Mouse (Mus musculus) stomach, embryonic 16.5 days (tissue): ENCODE results near the gene Cdan1. TPM values are rescaled to one million over a fixed set of nuclear protein-coding genes. Genes with fewer than 3 reads are reported as not detected.

Experiments used
- ATAC-seq: fragments of 200-750 bp; cut with Nextera tagmentation; 2 replicates; pipeline ENCODE4 v1.8.0; 2017; ENCODE audit warnings: moderate number of reproducible peaks, moderate TSS enrichment; ENCODE audit not compliant: insufficient read depth, low FRiP score
- H3K27ac ChIP-seq: fragments of 300-500 bp; sonication (generic); 2 replicates; pipeline ENCODE4 v1.5.1; 2014; ENCODE audit warnings: low read length
- H3K27me3 ChIP-seq: fragments of 300-500 bp; sonication (generic); 2 replicates; pipeline ENCODE4 v1.6.1; 2014; ENCODE audit warnings: low read length, control low read depth, mixed read lengths; ENCODE audit not compliant: control insufficient read depth, insufficient read depth
- H3K36me3 ChIP-seq: fragments of 300-500 bp; sonication (generic); 2 replicates; pipeline ENCODE4 v1.6.1; 2014; ENCODE audit warnings: low read length; ENCODE audit not compliant: control insufficient read depth, insufficient read depth
- H3K4me1 ChIP-seq: fragments of 300-500 bp; sonication (generic); 2 replicates; pipeline ENCODE4 v1.6.1; 2014; ENCODE audit warnings: low read length, control low read depth, mixed read lengths; ENCODE audit not compliant: control insufficient read depth, insufficient read depth
- H3K4me2 ChIP-seq: fragments of 300-500 bp; sonication (generic); 2 replicates; pipeline ENCODE4 v1.6.1; 2014; ENCODE audit warnings: low read depth, low read length, mixed read lengths
- H3K4me3 ChIP-seq: fragments of 300-500 bp; sonication (generic); replicated peaks from 2 replicates; pipeline ENCODE4 v1.5.1; 2014; ENCODE audit warnings: mild to moderate bottlenecking, low read length
- H3K9ac ChIP-seq: fragments of 300-500 bp; sonication (generic); 2 replicates; pipeline ENCODE4 v1.6.1; 2014; ENCODE audit warnings: low read length
- H3K9me3 ChIP-seq: fragments of 300-500 bp; sonication (generic); replicated peaks from 2 replicates; pipeline ENCODE4 v1.6.1; 2016; ENCODE audit warnings: low read length, control low read depth; ENCODE audit not compliant: control insufficient read depth
- WGBS: fragments of 180-500 bp; shearing (Covaris S2); extraction: QIAGEN DNeasy Blood & Tissue Kit; methylation state at CpG from one replicate; pipeline ENCODE4 v1.1.7; 2014; 5-methylcytosine and 5-hydroxymethylcytosine counted together
- polyA plus RNA-seq: library from polyadenylated mRNA; unstranded; fragments of >200 nt; fragmentation: Nextera tagmentation; extraction: Ambion mirVana; gene quantifications from 2 replicates; pipeline ENCODE4 v1.2.1, GENCODE M21; 2015

Gene Cdan1
- polyA plus RNA-seq, 1 experiment from 2014 or later: 5.2 TPM

DNA sequence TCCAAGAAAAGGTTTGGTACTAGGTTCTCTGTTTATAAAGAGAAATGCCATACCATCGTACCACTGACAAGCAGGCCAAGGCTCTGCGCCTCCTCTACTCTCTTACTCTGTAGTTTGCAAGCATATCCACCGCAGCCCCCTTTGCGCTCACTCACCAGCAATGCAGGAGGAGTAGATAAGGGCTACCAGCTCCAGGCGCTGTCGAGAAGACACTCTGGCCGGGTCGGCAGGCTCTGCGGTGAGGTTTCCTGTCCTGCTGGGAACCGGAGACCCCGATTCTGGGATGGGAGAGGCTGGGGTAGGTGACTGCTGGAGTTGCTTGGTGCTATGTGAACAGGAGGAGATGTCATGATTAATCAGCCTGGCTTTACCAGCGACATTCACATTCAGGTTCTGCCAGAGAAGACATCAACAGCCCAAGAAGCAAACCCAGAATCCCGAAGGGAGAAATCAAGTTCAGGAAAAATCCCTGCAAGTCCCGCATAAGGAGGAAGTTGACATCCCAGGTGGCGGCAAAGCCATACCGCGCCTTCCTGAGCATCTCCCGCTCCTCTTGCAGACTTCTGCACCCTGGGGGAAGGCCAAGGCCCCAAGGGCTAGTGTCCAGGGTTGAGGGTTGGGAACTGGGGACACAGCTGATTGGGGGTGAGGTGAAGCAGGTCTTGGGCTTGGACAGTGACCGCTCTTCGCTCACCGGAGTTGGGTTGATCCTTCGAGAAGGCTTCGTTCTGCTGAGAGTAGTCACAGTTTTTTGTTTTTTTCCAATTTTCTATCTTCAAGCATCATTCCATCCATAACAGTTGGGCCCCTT is 119.9 kb downstream of the Cdan1 start:
- Histone ChIP-seq H3K4me2 (peak overlapping the region; percentile 94), H3K9me3 (no peaks in the 10 kb centered on the region), H3K27ac (peak overlapping the region; percentile 95; the same call in 1 of the 2 replicates), H3K27me3 (no peaks in the 10 kb centered on the region), H3K36me3 (peaks cover 15% of the 10 kb centered on the region; the same call in 1 of the 2 replicates), H3K9ac (peak overlapping the region; percentile 94), H3K4me1 (peaks cover 19% of the 10 kb centered on the region), H3K4me3 (peak overlapping the region; percentile 94)
- ATAC-seq: no peak
- WGBS: 4% methylated on average over 23 of the region's 23 CpGs

DNA sequence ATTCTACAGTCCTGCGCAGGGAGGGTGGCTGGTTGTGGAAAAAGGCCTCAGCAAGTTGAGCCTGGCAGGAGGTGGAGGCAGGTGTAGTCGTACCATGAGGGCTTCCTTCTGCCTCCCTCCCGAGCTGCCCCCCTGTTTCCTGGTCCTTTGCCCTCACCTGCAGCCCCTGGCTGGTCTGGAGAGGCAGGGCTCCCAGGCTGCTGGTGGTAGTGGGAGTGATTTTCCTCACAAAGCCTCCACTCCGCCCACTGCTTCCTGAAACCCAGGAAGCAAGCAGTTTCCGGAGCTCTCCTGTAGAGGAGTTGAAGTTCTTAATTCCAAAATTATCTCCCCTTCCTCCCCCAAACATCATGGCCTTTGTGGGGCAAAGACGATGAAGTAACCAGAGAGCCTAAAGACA is 125.8 kb downstream of the Cdan1 start:
- no peak for ATAC-seq
- H3K27me3 ChIP-seq: no peaks in the 10 kb centered on the region
- H3K4me2 ChIP-seq: no peak overlapping the region
- H3K9me3 ChIP-seq: no peaks in the 10 kb centered on the region
- H3K4me3 ChIP-seq: no peak overlapping the region
- peaks cover 42% of the 10 kb centered on the region for H3K36me3 ChIP-seq
- no peak overlapping the region for H3K27ac ChIP-seq
- H3K9ac ChIP-seq: no peak overlapping the region
- peaks cover 5% of the 10 kb centered on the region; the same call in 1 of the 2 replicates for H3K4me1 ChIP-seq
- 80% methylated on average over 6 of the region's 6 CpGs for WGBS

DNA sequence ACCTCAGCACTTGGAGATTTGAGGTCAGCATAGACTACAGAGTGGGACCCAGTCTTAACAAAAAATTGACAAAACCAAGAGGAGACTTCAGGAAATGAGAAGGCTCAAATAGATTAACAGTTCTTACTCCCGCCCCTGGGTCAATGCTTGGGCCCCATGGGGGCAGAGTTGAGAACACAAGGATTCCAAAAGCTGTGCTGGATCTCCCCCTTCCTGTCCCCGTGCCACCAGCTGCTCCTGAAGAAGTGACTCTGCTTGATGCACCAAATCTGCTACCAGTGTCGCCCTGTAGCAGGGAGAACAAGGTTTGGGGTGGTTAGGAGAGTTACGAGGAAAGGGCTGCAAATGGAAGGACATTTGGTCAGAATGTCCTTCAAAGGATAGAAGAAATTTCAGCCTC is 126.3 kb downstream of the Cdan1 start:
- WGBS: 78% methylated on average over 4 of the region's 4 CpGs
- no peak overlapping the region for H3K9ac ChIP-seq
- H3K27me3 ChIP-seq: no peaks in the 10 kb centered on the region
- H3K9me3 ChIP-seq: no peaks in the 10 kb centered on the region
- H3K4me2 ChIP-seq: no peak overlapping the region
- H3K4me1 ChIP-seq: no peaks in the 10 kb centered on the region
- H3K4me3 ChIP-seq: no peak overlapping the region
- H3K27ac ChIP-seq: no peak overlapping the region
- no peak for ATAC-seq
- peaks cover 42% of the 10 kb centered on the region for H3K36me3 ChIP-seq

DNA sequence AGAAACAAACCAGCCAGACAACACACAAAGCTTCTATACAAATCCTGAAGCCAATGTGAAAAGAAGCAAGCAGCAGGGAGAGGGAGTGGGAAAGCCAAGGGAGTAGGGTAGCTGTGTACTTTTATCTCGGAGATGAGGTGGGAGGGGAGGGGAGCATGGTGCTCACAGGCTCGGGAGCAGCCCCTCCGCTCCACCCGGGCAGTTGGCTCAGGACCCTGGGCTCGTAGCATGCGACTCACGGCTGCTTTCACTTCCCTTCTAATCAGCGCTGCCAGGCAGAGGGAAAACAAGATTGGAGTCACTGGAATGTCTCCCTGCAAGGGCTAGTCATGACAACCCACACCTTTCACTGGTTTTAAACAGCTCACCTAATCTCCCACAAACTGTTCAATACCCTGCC is 127.4 kb downstream of the Cdan1 start:
- Histone ChIP-seq H3K27me3 (no peaks in the 10 kb centered on the region), H3K36me3 (peaks cover 47% of the 10 kb centered on the region), H3K4me3 (no peak overlapping the region), H3K4me1 (no peaks in the 10 kb centered on the region), H3K4me2 (no peak overlapping the region), H3K27ac (no peak overlapping the region), H3K9me3 (no peaks in the 10 kb centered on the region), H3K9ac (no peak overlapping the region)
- 73% methylated on average over 8 of the region's 8 CpGs for WGBS
- no peak for ATAC-seq

DNA sequence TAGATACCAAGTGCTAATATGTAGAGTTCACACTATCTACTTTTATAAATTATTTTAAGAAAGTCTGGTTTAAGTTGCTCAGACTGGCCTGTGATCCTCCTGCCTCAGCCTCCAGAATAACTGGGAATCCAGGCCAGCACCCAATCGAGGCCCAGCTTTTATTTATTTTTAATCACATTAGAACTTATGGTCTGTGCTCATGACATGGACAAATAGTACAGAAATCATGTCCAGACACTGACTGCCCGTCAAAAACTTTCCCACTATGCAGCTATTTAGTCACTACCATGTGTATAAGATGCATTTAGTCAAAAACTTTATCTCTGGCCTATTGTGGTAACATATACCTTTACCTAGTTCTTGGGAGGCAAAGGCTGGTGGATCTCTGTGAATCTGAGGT is 128.0 kb downstream of the Cdan1 start:
- 92% methylated on average over 2 of the region's 2 CpGs for WGBS
- Histone ChIP-seq H3K4me3 (no peak overlapping the region), H3K27me3 (no peaks in the 10 kb centered on the region), H3K9ac (no peak overlapping the region), H3K27ac (no peak overlapping the region), H3K36me3 (peaks cover 43% of the 10 kb centered on the region), H3K4me1 (no peaks in the 10 kb centered on the region), H3K9me3 (no peaks in the 10 kb centered on the region), H3K4me2 (no peak overlapping the region)
- no peak for ATAC-seq

DNA sequence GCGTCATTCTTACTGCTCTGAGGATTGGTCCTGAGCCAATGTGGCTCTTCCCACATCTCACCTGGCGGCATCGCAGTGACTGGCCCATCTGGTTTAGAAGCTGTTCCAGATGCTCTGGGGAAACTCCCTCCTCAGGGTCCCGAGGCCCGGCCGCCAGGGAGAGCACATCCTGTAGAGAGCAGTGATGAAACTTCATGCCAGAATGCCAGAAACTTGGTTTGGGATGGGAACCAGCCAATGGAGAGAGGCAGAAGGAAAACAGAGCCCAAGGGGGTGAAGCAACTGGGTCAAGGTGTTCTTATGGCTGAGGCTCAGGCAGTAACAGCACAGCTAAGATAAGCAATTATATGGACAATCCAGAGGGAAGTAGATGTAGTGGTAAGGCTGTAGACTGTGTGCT is 129.1 kb downstream of the Cdan1 start:
- 88% methylated on average over 6 of the region's 6 CpGs for WGBS
- Histone ChIP-seq H3K27me3 (no peaks in the 10 kb centered on the region), H3K4me2 (no peak overlapping the region), H3K9ac (no peak overlapping the region), H3K9me3 (no peaks in the 10 kb centered on the region), H3K36me3 (peaks cover 38% of the 10 kb centered on the region), H3K4me3 (no peak overlapping the region), H3K4me1 (no peaks in the 10 kb centered on the region), H3K27ac (no peak overlapping the region)
- ATAC-seq: no peak

DNA sequence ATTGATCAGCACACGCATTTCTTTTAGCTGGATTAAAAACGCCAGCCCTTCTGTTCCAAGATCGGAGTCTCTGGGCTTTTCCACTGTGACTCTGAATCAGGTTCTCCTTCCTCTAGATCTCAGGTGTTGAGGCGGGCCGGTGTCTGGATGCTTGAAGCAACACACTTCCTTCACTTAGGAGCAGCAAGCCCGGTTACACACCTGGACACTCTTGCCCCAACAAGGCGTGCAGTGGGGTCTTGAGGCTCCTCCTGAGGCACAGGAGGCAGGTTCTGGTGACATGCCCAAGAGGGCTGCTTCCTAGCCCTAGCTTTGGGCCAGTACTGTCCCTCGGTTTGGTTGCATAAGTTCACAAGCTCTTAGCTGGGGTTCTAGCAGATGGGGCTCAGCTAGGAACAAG is 131.4 kb downstream of the Cdan1 start:
- no peak overlapping the region for H3K27ac ChIP-seq
- H3K9me3 ChIP-seq: no peaks in the 10 kb centered on the region
- no peak overlapping the region for H3K4me2 ChIP-seq
- peaks cover 35% of the 10 kb centered on the region for H3K36me3 ChIP-seq
- no peaks in the 10 kb centered on the region for H3K27me3 ChIP-seq
- no peak overlapping the region for H3K4me3 ChIP-seq
- H3K4me1 ChIP-seq: no peaks in the 10 kb centered on the region
- no peak for ATAC-seq
- no peak overlapping the region for H3K9ac ChIP-seq
- WGBS: 97% methylated on average over 8 of the region's 8 CpGs

DNA sequence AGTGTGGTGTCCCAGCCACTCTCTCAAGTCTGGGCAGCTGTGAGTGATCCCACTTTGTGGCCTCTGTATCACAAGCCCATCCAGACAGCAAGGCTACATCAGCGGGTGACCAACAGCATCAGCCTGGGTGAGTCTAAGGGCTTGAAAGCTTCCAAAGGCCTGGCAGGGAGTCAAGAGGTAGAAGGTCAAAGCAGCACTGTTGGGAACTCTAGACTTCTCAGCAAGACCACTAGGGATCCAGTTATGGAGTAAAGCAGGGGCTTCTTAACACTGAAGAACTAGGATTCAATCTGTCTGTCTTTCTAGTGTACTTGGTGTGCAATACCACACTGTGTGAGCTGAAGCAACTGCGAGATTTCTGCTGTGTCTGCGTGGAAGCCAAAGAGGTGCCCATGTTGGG is 136.5 kb downstream of the Cdan1 start:
- Histone ChIP-seq H3K9ac (no peak overlapping the region), H3K9me3 (no peaks in the 10 kb centered on the region), H3K4me2 (no peak overlapping the region), H3K27ac (no peak overlapping the region), H3K27me3 (no peaks in the 10 kb centered on the region), H3K4me1 (no peaks in the 10 kb centered on the region), H3K36me3 (peaks cover 18% of the 10 kb centered on the region; the same call in 1 of the 2 replicates), H3K4me3 (no peak overlapping the region)
- no peak for ATAC-seq
- WGBS: 95% methylated on average over 3 of the region's 3 CpGs

DNA sequence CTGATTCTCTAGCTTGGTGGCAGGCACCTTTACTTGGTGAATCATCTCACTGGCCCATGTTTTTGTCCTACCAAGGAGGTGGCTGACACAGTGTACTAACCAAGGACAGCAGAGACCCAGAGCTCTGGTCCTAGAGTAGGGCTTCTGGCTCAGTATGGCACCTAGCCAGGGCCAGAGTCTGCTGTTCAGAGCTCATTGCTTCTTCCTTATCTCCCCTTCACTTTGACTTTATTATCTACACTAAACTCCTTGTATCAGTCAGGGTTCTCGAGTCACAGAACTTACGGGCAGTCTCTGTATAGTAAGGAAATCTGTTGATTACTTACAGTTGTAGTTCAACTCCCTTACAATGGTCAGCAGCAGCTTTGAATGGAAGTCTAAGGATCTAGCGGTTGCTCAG is 139.0 kb downstream of the Cdan1 start:
- no peaks in the 10 kb centered on the region for H3K9me3 ChIP-seq
- H3K27me3 ChIP-seq: no peaks in the 10 kb centered on the region
- H3K4me3 ChIP-seq: no peak overlapping the region
- H3K27ac ChIP-seq: no peak overlapping the region
- no peak overlapping the region for H3K4me2 ChIP-seq
- ATAC-seq: no peak
- no peak overlapping the region for H3K9ac ChIP-seq
- 87% methylated on average over 3 of the region's 3 CpGs for WGBS
- H3K36me3 ChIP-seq: peaks cover 13% of the 10 kb centered on the region; the same call in 1 of the 2 replicates
- H3K4me1 ChIP-seq: no peaks in the 10 kb centered on the region
